Mouse (Mus musculus): Measurements from ENCODE around the gene Nek5. TPM values are rescaled to one million over a fixed set of nuclear protein-coding genes. Genes with fewer than 3 reads are reported as not detected.

Gene Nek5
- total and polyA plus RNA-seq, 3 experiments: 0.04 TPM; not detected in 2

DNA sequence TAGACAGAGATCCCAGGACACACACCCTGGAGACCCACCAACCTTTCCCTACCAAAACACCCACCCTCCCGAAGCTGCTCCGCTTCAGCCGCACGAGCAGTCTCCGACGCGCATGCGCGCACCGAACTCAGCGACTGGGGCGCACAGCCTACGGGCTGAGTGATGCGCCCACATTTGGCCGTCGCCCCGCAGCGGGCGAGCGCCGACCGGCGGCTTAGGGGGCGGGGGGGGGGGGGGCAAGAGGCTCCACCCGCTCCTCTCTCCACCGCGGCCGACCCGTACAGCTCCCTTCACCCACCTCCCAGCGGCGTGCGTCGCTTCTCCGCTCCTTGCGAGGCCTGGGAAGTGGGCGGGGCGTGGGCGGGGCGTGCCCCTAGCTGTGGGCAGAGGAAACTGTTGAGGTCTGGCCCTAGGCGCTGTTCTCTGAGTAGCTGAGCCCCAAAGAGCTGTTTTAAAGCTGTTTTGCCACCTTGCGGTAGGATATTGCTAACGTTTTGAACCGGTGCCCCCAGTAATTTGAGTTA is 41.3 kb upstream of the Nek5 start, which contains the start of gene Nek3 (continued):
- TF ChIP-seq CTCF (IDR thresholded peaks at IDR 0.05 in 2 of 3, conservative IDR thresholded peaks at IDR 0.05 in 1 of 3; ENCODE audit: control insufficient read depth in 1 of 3, insufficient read depth in 1 of 3, low read depth in 2 of 3, low read length in 3 of 3, poor library complexity in 1 of 3, severe bottlenecking in 1 of 3) (peak; percentile 33 to 71 (median 42)), USF1 (IDR thresholded peaks at IDR 0.05; ENCODE audit: low read depth, low read length) (no peak)

GRCm38 (mm10) chr8:22165251-22166079 is 40.6 kb upstream of the Nek5 start:
- DNase-seq (ENCODE audit: low read depth, low spot score): no peak
- Histone ChIP-seq H3K79me2 (ENCODE audit: control insufficient read depth, insufficient read depth, low read length, poor library complexity) (no peaks in the 10 kb centered on the region), H3K27ac (ENCODE audit: control insufficient read depth, low read depth, low read length) (peak overlapping the region; percentile 55), H3K9me3 (replicated peaks; ENCODE audit: insufficient read depth, low read length) (no peaks in the 10 kb centered on the region), H3K27me3 (ENCODE audit: control insufficient read depth in 1 of 2, insufficient read depth in 2 of 2, low read length in 2 of 2) (no peaks in the 10 kb centered on the region), H3K4me3 (ENCODE audit: control insufficient read depth in 1 of 2, insufficient read depth in 1 of 2, low read depth in 2 of 2, low read length in 2 of 2) (peak overlapping the region; percentile 76 to 89), H3K4me1 (ENCODE audit: control insufficient read depth in 1 of 2, insufficient read depth in 2 of 2, low read length in 2 of 2) (peaks cover 0 to 5% of the 10 kb centered on the region in 2 experiments; a peak in 2 of 4 replicates), H3K9ac (ENCODE audit: control insufficient read depth, low read depth, low read length, poor library complexity, severe bottlenecking) (peak overlapping the region; percentile 78), H3K36me3 (ENCODE audit: control insufficient read depth in 1 of 2, insufficient read depth in 2 of 2, low read length in 2 of 2) (peaks cover 0 to 3% of the 10 kb centered on the region in 2 experiments; a peak in 2 of 4 replicates)
- TF ChIP-seq SMC3 (IDR thresholded peaks at IDR 0.05; ENCODE audit: low read depth, low read length) (no peak), MXI1 (IDR thresholded peaks at IDR 0.05; ENCODE audit: low read depth, low read length) (peak; percentile 25; the same call in 1 of the 2 replicates), ZMIZ1 (IDR thresholded peaks at IDR 0.05; ENCODE audit: low read depth, low read length) (0 out of 2 replicates have a peak, but pooled peaks have one; percentile 2), NRF1 (IDR thresholded peaks at IDR 0.05; ENCODE audit: insufficient read depth, low read depth, low read length, poor library complexity, severe bottlenecking) (no peak), MAX (IDR thresholded peaks at IDR 0.05; ENCODE audit: low read length) (peak; percentile 19; the same call in 1 of the 2 replicates)

DNA sequence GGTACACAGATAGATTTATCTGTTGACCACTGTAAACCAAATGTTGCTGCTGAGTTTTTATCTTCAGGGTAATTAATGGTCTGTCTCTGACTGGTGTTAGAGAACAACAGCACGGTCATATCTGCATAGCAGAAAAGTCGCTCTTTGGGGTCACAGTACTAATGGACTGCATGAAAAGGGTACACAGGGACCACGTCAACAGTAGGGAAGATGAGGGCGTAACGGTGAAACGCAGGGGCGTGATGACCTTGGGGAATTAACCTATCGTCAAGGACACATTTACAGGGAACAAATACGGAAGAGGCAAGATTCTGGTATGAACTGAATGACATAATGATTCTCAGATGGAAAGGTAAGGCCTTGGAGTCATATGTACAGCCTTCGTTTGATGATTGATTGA is 39.6 kb upstream of the Nek5 start:
- H3K9ac ChIP-seq (ENCODE audit: control insufficient read depth, low read depth, low read length, poor library complexity, severe bottlenecking): no peak overlapping the region
- H3K36me3 ChIP-seq (ENCODE audit: control insufficient read depth in 1 of 2, insufficient read depth in 2 of 2, low read length in 2 of 2): peaks cover 0 to 3% of the 10 kb centered on the region in 2 experiments; a peak in 2 of 4 replicates
- TF ChIP-seq POLR2A (IDR thresholded peaks at IDR 0.05; ENCODE audit: control insufficient read depth in 1 of 2, insufficient read depth in 1 of 2, low read depth in 1 of 2, low read length in 2 of 2, poor library complexity in 1 of 2) (no peak), TBP (IDR thresholded peaks at IDR 0.05; ENCODE audit: low read depth, low read length) (no peak), RCOR1 (IDR thresholded peaks at IDR 0.05; ENCODE audit: low read depth, low read length) (no peak), POLR2AphosphoS2 (IDR thresholded peaks at IDR 0.05; ENCODE audit: low read length) (no peak), E2F4 (IDR thresholded peaks at IDR 0.05; ENCODE audit: borderline replicate concordance, low read depth, low read length) (no peak), TAL1 (IDR thresholded peaks at IDR 0.05; ENCODE audit: low read length) (no peak), MYC (IDR thresholded peaks at IDR 0.05; ENCODE audit: low read depth, low read length) (no peak), ELF1 (IDR thresholded peaks at IDR 0.05; ENCODE audit: low read depth, low read length) (no peak), SIN3A (IDR thresholded peaks at IDR 0.05; ENCODE audit: low read length) (no peak), CHD2 (IDR thresholded peaks at IDR 0.05; ENCODE audit: low read length) (no peak), USF2 (IDR thresholded peaks at IDR 0.05; ENCODE audit: borderline replicate concordance in 1 of 2, insufficient read depth in 1 of 2, low read depth in 1 of 2, low read length in 2 of 2) (no peak), POLR2AphosphoS5 (IDR thresholded peaks at IDR 0.05; ENCODE audit: borderline replicate concordance, low read depth, low read length) (no peak), EP300 (IDR thresholded peaks at IDR 0.05; ENCODE audit: low read depth in 1 of 2, low read length in 2 of 2) (no peak), GABPA (IDR thresholded peaks at IDR 0.05; ENCODE audit: low read depth, low read length) (no peak), GATA1 (IDR thresholded peaks at IDR 0.05; ENCODE audit: low read depth, low read length) (no peak), ZC3H11A (IDR thresholded peaks at IDR 0.05; ENCODE audit: low read depth, low read length) (no peak), JUND (IDR thresholded peaks at IDR 0.05; ENCODE audit: low read depth, low read length) (no peak), SMC3 (IDR thresholded peaks at IDR 0.05; ENCODE audit: low read depth, low read length) (no peak), ZMIZ1 (IDR thresholded peaks at IDR 0.05; ENCODE audit: low read depth, low read length) (no peak)
- H3K27me3 ChIP-seq (ENCODE audit: control insufficient read depth in 1 of 2, insufficient read depth in 2 of 2, low read length in 2 of 2): no peaks in the 10 kb centered on the region
- no peak overlapping the region for H3K4me3 ChIP-seq (ENCODE audit: control insufficient read depth in 1 of 2, insufficient read depth in 1 of 2, low read depth in 2 of 2, low read length in 2 of 2)
- no peak for DNase-seq (ENCODE audit: low read depth, low spot score)
- no peaks in the 10 kb centered on the region for H3K9me3 ChIP-seq (replicated peaks; ENCODE audit: insufficient read depth, low read length)
- H3K27ac ChIP-seq (ENCODE audit: control insufficient read depth, low read depth, low read length): no peak overlapping the region
- H3K4me1 ChIP-seq (ENCODE audit: control insufficient read depth in 1 of 2, insufficient read depth in 2 of 2, low read length in 2 of 2): peaks cover 0 to 5% of the 10 kb centered on the region in 2 experiments; a peak in 2 of 4 replicates
- no peaks in the 10 kb centered on the region for H3K79me2 ChIP-seq (ENCODE audit: control insufficient read depth, insufficient read depth, low read length, poor library complexity)

Data from MEL (cell line).